In the genomic region with DNA sequence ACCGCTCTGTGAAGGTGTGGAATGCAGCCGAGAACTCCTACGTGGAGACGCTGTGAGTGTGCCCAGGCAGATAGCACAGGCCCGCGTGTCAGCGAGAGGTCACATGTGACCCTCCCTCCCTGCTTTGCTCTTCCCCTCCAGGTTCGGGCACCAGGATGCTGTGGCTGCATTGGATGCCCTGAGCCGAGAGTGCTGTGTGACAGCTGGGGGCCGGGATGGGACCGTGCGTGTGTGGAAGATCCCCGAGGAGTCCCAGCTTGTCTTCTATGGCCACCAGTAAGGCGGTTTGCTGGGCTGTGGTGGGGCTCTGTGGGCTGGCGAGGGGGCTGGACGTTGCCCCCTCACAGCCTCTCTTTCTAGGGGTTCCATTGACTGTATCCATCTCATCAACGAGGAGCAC, we compare ENCODE assay signal across 28 mouse cellular contexts. TPM values are rescaled to one million over a fixed set of nuclear protein-coding genes. Genes with fewer than 3 reads are reported as not detected.
"Had no signal": no experiment of that assay in that cellular context is flagged by ENCODE, and none has a peak within 500 bp of the region (broad histone marks: within the 10 kb centered on the region; RNA-seq: fewer than 3 reads in every experiment).

No protein-coding gene starts in this region.

- H3K27me3 ChIP-seq: limb, embryonic 13.5 days; midbrain, embryonic 12.5 days; midbrain, embryonic 15.5 days; neural tube, embryonic 12.5 days; neural tube, embryonic 15.5 days had no signal

- H3K27ac ChIP-seq: kidney, postnatal 0 days; left cerebral cortex, adult 2 months; limb, embryonic 13.5 days; liver, embryonic 14.5 days; macrophage; midbrain, embryonic 12.5 days; midbrain, embryonic 15.5 days; neural tube, embryonic 12.5 days; neural tube, embryonic 15.5 days had no signal

- H3K4me3 ChIP-seq: left cerebral cortex, adult 2 months; limb, embryonic 13.5 days; midbrain, embryonic 12.5 days; midbrain, embryonic 15.5 days; neural tube, embryonic 12.5 days; neural tube, embryonic 15.5 days had no signal

- H3K4me1 ChIP-seq: limb, embryonic 13.5 days; neural tube, embryonic 12.5 days had no signal

- H3K9me3 ChIP-seq: limb, embryonic 13.5 days; midbrain, embryonic 12.5 days; midbrain, embryonic 15.5 days; neural tube, embryonic 12.5 days; neural tube, embryonic 15.5 days had no signal

- H3K4me2 ChIP-seq: limb, embryonic 13.5 days; lung, embryonic 14.5 days; midbrain, embryonic 12.5 days; midbrain, embryonic 15.5 days; neural tube, embryonic 12.5 days; neural tube, embryonic 15.5 days had no signal

- H3K9ac ChIP-seq: limb, embryonic 13.5 days; liver, embryonic 14.5 days; liver, postnatal 0 days; lung, embryonic 14.5 days; midbrain, embryonic 12.5 days; midbrain, embryonic 15.5 days; neural tube, embryonic 12.5 days; neural tube, embryonic 15.5 days had no signal

- ATAC-seq: intestine, postnatal 0 days; liver, postnatal 0 days; lung, postnatal 0 days; midbrain, embryonic 15.5 days had no signal

- DNase-seq: kidney, adult 2 months; kidney, postnatal 4 days; layer of hippocampus, postnatal 36 days; left cerebral cortex, postnatal 4 days; liver, postnatal 0 days; lung, embryonic 14.5 days; right cerebral cortex, adult 18-20 months; thymus, postnatal 4 days had no signal

RNA-seq across cellular contexts. Expression of a gene that starts 16.2 kb away (rescaled TPM):
- total RNA-seq: layer of hippocampus, adult 8-10 months; layer of hippocampus, postnatal 10 days; layer of hippocampus, postnatal 36 days; left cerebral cortex, adult 2 months; left cerebral cortex, postnatal 10 days; left cerebral cortex, postnatal 4 days; megakaryocyte, adult 5-6 weeks had no signal
- polyA plus RNA-seq: intestine, embryonic 14.5 days; intestine, postnatal 0 days; kidney, adult 2 months; kidney, embryonic 14.5 days; kidney, postnatal 0 days; limb, embryonic 13.5 days; liver, embryonic 14.5 days; liver, postnatal 0 days; lung, embryonic 14.5 days; lung, postnatal 0 days; macrophage; midbrain, embryonic 12.5 days; midbrain, embryonic 15.5 days; neural tube, embryonic 12.5 days; neural tube, embryonic 15.5 days; small intestine, adult 2 months; spleen, adult 2 months; stomach, embryonic 16.5 days had no signal

RNA-seq across cellular contexts. Expression of a gene that starts 17.9 kb away (rescaled TPM):
- total RNA-seq: megakaryocyte, adult 5-6 weeks had no signal
- polyA plus RNA-seq: kidney, adult 2 months; liver, embryonic 14.5 days; liver, postnatal 0 days; macrophage had no signal
